Mouse (Mus musculus): Measurements from ENCODE around the gene Deaf1.

- TF ChIP-seq POLR2A (IDR thresholded peaks at IDR 0.05; ENCODE audit: borderline replicate concordance, insufficient read depth, low read length) (no peak), CTCF (IDR thresholded peaks at IDR 0.05; ENCODE audit: borderline replicate concordance, insufficient read depth, low read depth, low read length) (no peak)
Measured at GRCm38 (mm10) chr7:141335044-141335579, 7.6 kb upstream of the Deaf1 start.
